Mouse (Mus musculus) lung, embryonic 14.5 days (tissue): Measurements from ENCODE around the gene Oaz3. TPM values are rescaled to one million over a fixed set of nuclear protein-coding genes. Genes with fewer than 3 reads are reported as not detected.

Experiments used
- ATAC-seq: fragments of 200-750 bp; cut with Nextera tagmentation; 2 replicates; pipeline ENCODE4 v1.8.0; 2017; ENCODE audit warnings: mild to moderate bottlenecking, moderate TSS enrichment, moderate library complexity; ENCODE audit not compliant: insufficient read depth
- DNase-seq: peaks from one replicate; pipeline ENCODE4 v3.0.0-alpha.2; 2015
- H3K27ac ChIP-seq: fragments of 300-500 bp; sonication (generic); 2 replicates; pipeline ENCODE4 v1.5.1; 2014; ENCODE audit warnings: low read depth, mild to moderate bottlenecking, moderate library complexity
- H3K27me3 ChIP-seq: fragments of 300-500 bp; sonication (generic); 2 replicates; pipeline ENCODE4 v1.6.1; 2014; ENCODE audit warnings: low read length, control low read depth; ENCODE audit not compliant: insufficient read depth
- H3K36me3 ChIP-seq: fragments of 300-500 bp; sonication (generic); 2 replicates; pipeline ENCODE4 v1.6.1; 2014; ENCODE audit warnings: control low read depth; ENCODE audit not compliant: insufficient read depth
- H3K4me1 ChIP-seq: fragments of 300-500 bp; sonication (generic); 2 replicates; pipeline ENCODE4 v1.6.1; 2014; ENCODE audit warnings: antibody characterized with exemption, control low read depth; ENCODE audit not compliant: insufficient read depth
- H3K4me2 ChIP-seq: fragments of 300-500 bp; sonication (generic); 2 replicates; pipeline ENCODE4 v1.6.1; 2014; ENCODE audit warnings: mild to moderate bottlenecking
- H3K4me3 ChIP-seq: fragments of 300-500 bp; sonication (generic); 2 replicates; pipeline ENCODE4 v1.5.1; 2014; ENCODE audit warnings: low read depth, low read length
- H3K9ac ChIP-seq: fragments of 300-500 bp; sonication (generic); 2 replicates; pipeline ENCODE4 v1.6.1; 2014
- H3K9me3 ChIP-seq: fragments of 300-500 bp; sonication (generic); 2 replicates; pipeline ENCODE4 v1.6.1; 2016; ENCODE audit warnings: low read depth, low read length, control low read depth
- CTCF ChIP-seq: IDR thresholded peaks from 2 replicates; pipeline ENCODE4 v1.5.1; 2016; ENCODE audit warnings: antibody characterized with exemption, low read depth
- WGBS: fragments of 180-500 bp; shearing (Covaris S2); extraction: QIAGEN DNeasy Blood & Tissue Kit; methylation state at CpG from one replicate; pipeline ENCODE4 v1.1.7; 2014; 5-methylcytosine and 5-hydroxymethylcytosine counted together
- polyA plus RNA-seq: library from polyadenylated mRNA; unstranded; fragments of >200 nt; fragmentation: Nextera tagmentation; extraction: Ambion mirVana; gene quantifications from 2 replicates; pipeline ENCODE4 v1.2.1, GENCODE M21; 2014

Oaz3 gene
- polyA plus RNA-seq, 1 experiment from 2014 or later = 0.29 TPM

GRCm38 (mm10) chr3:94479564-94479963, 35.8 kb upstream of the Oaz3 start:
- peak; percentile 75 for DNase-seq
- no peaks in the 10 kb centered on the region for H3K4me1 ChIP-seq
- no peak overlapping the region for H3K4me3 ChIP-seq
- no peak for ATAC-seq
- peaks cover 13% of the 10 kb centered on the region for H3K27me3 ChIP-seq
- H3K4me2 ChIP-seq = peak overlapping the region; percentile 36; the same call in 1 of the 2 replicates
- H3K9ac ChIP-seq = no peak overlapping the region
- H3K9me3 ChIP-seq = no peaks in the 10 kb centered on the region
- 3% methylated on average over 11 of the region's 11 CpGs for WGBS
- H3K36me3 ChIP-seq = no peaks in the 10 kb centered on the region
- H3K27ac ChIP-seq = no peak overlapping the region
- TF ChIP-seq CTCF = no peak

GRCm38 (mm10) chr3:94478591-94479169, 35.0 kb upstream of the Oaz3 start:
- no peak overlapping the region for H3K9ac ChIP-seq
- H3K4me2 ChIP-seq = no peak overlapping the region
- no peaks in the 10 kb centered on the region for H3K9me3 ChIP-seq
- ATAC-seq = no peak
- no peaks in the 10 kb centered on the region for H3K4me1 ChIP-seq
- no peak for DNase-seq
- no peak for TF ChIP-seq CTCF
- H3K27me3 ChIP-seq = peaks cover 13% of the 10 kb centered on the region
- H3K36me3 ChIP-seq = no peaks in the 10 kb centered on the region
- WGBS = 14% methylated on average over 9 of the region's 9 CpGs
- H3K27ac ChIP-seq = no peak overlapping the region
- no peak overlapping the region for H3K4me3 ChIP-seq

- DNase-seq = peak; percentile 41
- H3K27me3 ChIP-seq = peaks cover 13% of the 10 kb centered on the region
- no peak within 1 kb of the TSS for H3K4me2 ChIP-seq
- H3K27ac ChIP-seq = no peak within 1 kb of the TSS
- H3K9me3 ChIP-seq = no peaks in the 10 kb centered on the region
- H3K9ac ChIP-seq = no peak within 1 kb of the TSS
- ATAC-seq = no peak
- H3K4me3 ChIP-seq = no peak within 1 kb of the TSS
- no peaks in the 10 kb centered on the region for H3K36me3 ChIP-seq
- H3K4me1 ChIP-seq = peaks cover 2% of the 10 kb centered on the region; the same call in 1 of the 2 replicates
- no peak for TF ChIP-seq CTCF
- WGBS = 2% methylated on average over 14 of the region's 14 CpGs
Measured at GRCm38 (mm10) chr3:94477981-94478422, 34.3 kb upstream of the Oaz3 start, which contains the start of gene Celf3. Celf3 (plus strand) TSS chr3:94478295.

DNA sequence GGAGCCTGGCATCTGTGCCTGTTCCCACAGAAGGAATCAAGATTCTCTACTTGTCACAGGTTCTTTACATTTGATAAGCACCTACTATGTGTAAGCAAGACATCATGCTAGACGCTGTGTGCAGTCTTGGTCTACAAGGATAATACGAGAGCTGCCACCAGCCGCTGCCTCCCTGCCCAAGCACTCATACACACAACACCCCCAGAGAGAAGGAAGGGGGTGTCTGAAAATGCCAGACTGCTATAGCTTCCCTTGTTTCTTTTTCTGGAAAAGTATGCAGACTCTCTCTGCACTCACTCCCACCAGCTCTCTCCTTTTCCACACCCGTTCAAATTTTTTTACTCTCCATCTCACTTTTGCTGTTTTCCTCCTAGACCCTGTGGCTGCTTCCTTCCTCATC, 33.7 kb upstream of the Oaz3 start:
- Histone ChIP-seq H3K4me3 (no peak overlapping the region), H3K4me2 (no peak overlapping the region), H3K4me1 (peaks cover 3% of the 10 kb centered on the region; the same call in 1 of the 2 replicates), H3K9ac (no peak overlapping the region), H3K27ac (no peak overlapping the region), H3K27me3 (peaks cover 13% of the 10 kb centered on the region), H3K9me3 (no peaks in the 10 kb centered on the region), H3K36me3 (no peaks in the 10 kb centered on the region)
- no peak for ATAC-seq
- TF ChIP-seq CTCF = no peak
- WGBS = 58% methylated on average over 4 of the region's 4 CpGs
- no peak for DNase-seq

DNA sequence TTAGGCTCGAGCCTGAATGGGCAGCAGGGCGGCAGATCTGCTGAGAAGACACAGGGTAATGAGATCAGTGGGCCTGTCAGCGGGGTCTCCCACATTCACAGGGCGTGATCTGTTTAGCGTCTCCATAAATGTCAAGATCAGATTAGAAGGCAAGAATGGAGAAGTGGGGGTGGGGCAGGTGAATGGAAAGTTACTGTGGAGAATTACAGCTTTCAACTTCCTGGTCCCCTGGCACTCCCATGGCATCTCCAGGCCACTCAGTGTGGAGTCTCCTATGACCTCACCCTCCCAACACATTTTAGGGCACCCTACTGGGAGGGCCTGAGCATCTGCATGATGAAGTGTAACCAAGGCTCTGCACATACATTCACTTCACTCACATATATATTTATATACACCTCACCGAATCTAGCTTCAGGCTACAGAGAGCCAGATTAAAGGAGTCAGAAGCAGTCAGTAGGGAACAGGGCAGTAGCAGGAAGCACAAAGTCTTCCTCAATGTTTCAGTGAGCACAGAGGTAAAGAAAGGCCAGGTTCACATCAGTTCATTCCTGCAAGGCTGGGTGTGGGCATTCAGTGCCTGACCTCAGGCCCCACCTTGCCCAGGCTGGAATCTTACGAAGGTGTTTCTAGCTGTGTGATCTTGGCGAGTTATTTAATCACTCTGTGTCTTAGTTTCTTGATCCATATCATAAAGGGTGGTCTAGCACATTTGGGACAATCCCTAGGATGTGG, 32.8 kb upstream of the Oaz3 start:
- ATAC-seq (no peak), DNase-seq (no peak)
- Histone ChIP-seq H3K9ac (no peak overlapping the region), H3K36me3 (no peaks in the 10 kb centered on the region), H3K4me1 (peaks cover 3% of the 10 kb centered on the region; the same call in 1 of the 2 replicates), H3K27ac (no peak overlapping the region), H3K9me3 (no peaks in the 10 kb centered on the region), H3K4me3 (no peak overlapping the region), H3K27me3 (peaks cover 13% of the 10 kb centered on the region), H3K4me2 (no peak overlapping the region)
- WGBS = 53% methylated on average over 8 of the region's 8 CpGs
- TF ChIP-seq CTCF = no peak

- DNase-seq (no peak), ATAC-seq (no peak)
- Histone ChIP-seq H3K27me3 (peaks cover 1% of the 10 kb centered on the region; the same call in 1 of the 2 replicates), H3K27ac (no peak overlapping the region), H3K36me3 (no peaks in the 10 kb centered on the region), H3K4me2 (no peak overlapping the region), H3K4me3 (no peak overlapping the region), H3K9me3 (no peaks in the 10 kb centered on the region), H3K4me1 (peaks cover 3% of the 10 kb centered on the region; the same call in 1 of the 2 replicates), H3K9ac (no peak overlapping the region)
- WGBS = 39% methylated on average over 5 of the region's 5 CpGs
- no peak for TF ChIP-seq CTCF
Measured at GRCm38 (mm10) chr3:94473567-94474232, 30.0 kb upstream of the Oaz3 start.

DNA sequence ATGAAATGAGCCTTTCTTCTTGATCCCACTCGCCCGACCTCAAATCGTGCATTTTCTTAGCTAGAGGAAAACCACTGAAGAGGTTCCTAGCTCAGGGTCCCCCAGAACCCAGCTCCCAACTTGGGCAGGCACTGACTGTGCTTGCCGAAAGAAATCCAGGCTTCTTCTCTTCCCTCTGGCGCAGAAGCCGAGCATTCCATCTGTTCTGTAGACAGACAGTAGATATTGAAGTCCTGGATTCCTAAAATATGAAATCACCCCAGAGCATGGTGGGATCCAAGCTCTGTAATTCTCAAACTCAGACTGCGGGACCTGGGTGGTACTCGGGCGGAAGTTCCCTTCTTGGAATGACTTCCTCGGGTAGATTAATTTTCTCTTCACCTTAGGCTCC, 29.4 kb upstream of the Oaz3 start:
- no peak overlapping the region for H3K9ac ChIP-seq
- peaks cover 3% of the 10 kb centered on the region; the same call in 1 of the 2 replicates for H3K4me1 ChIP-seq
- WGBS = 47% methylated on average over 10 of the region's 10 CpGs
- no peak overlapping the region; the same call in 1 of the 2 replicates for H3K4me3 ChIP-seq
- no peak for DNase-seq
- no peaks in the 10 kb centered on the region for H3K27me3 ChIP-seq
- H3K27ac ChIP-seq = peak overlapping the region; percentile 42; the same call in 1 of the 2 replicates
- peak overlapping the region; percentile 56; the same call in 1 of the 2 replicates for H3K4me2 ChIP-seq
- no peaks in the 10 kb centered on the region for H3K36me3 ChIP-seq
- no peak for ATAC-seq
- no peak for TF ChIP-seq CTCF
- H3K9me3 ChIP-seq = no peaks in the 10 kb centered on the region
